Mouse (Mus musculus): ENCODE results near the gene Olfr394.
"Not testable (repeated sequence)": the region's sequence is repeated elsewhere in the genome, so short reads cannot be mapped to it uniquely, and the experiment has no call there.

The Olfr394 gene

GRCm38 (mm10) chr11:73890671-73891070, at the start of gene Olfr394:
Gene Olfr394, minus strand, starts transcription at chr11:73890771.
- DNase-seq (ENCODE audit: low read depth), result no peak

GRCm38 (mm10) chr11:73936377-73936776, 45.8 kb upstream of the Olfr394 start, which contains the start of gene Olfr23:
Gene Olfr23, plus strand, starts transcription at chr11:73936677.
- DNase-seq (ENCODE audit: low read depth), result no peak

- DNase-seq (ENCODE audit: low read depth), result not testable (repeated sequence)
These were observed 18.6 kb upstream of the Olfr394 start, which contains the start of gene Olfr395 for GRCm38 (mm10) chr11:73909199-73909598. Gene Olfr395, minus strand, starts transcription at chr11:73909299.

- no peak for DNase-seq (ENCODE audit: low read depth)
These were observed 39.2 kb downstream of the Olfr394 start, which contains the start of gene Olfr393 for GRCm38 (mm10) chr11:73851354-73851753. Gene Olfr393, minus strand, starts transcription at chr11:73851454.
